Mouse (Mus musculus) thymus, adult 18-20 months (tissue): ENCODE results near the gene Zcchc17.

ENCODE experiments used
- DNase-seq, 2 experiments: peaks; one replicate each; pipeline ENCODE4 v3.0.0; 2022; ENCODE audit warnings: mixed read lengths in 2 of 2

Zcchc17 gene

DNA sequence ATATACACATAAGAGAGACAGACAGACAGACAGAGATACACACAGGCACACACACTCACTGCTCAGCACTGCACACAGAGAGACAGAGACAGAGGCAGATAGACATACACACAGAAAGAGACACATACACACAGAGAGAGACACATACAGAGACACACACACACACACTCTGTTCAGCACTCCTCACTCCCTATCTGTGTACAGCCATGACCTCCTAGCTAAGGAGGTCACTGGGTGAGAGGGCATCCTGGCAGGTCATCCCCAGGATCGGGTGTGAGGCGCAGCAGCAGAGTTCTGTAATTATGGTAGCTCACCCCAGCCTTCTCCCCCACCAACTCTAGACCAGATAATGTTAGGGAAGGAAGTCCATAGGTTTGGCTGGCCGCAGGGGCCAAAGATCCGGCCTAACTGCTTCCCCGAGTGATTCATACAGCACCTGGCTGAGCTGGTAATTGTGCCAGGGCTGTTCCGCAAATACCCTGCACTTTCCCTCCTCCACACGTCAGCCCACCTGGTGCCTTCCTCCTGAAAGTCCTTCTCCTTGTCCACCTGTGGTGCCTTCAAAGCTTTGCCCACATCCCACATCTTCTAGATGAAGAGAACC lies 83.1 kb downstream of the Zcchc17 start:
- DNase-seq: no peak

DNA sequence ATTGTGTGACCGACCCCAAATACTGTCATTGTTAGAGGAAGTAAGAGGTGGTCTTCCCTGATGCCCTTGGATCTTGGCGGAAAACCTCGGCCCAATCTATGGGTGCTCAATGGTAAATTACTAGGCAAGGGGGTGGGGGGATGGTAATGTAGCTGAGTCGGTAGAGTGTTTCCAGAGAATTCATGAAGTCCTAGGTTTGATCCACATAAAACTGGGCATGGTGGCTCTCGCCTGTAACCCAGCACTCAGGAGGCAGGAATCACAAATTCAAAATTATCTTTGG lies 84.0 kb downstream of the Zcchc17 start:
- DNase-seq: no peak

DNA sequence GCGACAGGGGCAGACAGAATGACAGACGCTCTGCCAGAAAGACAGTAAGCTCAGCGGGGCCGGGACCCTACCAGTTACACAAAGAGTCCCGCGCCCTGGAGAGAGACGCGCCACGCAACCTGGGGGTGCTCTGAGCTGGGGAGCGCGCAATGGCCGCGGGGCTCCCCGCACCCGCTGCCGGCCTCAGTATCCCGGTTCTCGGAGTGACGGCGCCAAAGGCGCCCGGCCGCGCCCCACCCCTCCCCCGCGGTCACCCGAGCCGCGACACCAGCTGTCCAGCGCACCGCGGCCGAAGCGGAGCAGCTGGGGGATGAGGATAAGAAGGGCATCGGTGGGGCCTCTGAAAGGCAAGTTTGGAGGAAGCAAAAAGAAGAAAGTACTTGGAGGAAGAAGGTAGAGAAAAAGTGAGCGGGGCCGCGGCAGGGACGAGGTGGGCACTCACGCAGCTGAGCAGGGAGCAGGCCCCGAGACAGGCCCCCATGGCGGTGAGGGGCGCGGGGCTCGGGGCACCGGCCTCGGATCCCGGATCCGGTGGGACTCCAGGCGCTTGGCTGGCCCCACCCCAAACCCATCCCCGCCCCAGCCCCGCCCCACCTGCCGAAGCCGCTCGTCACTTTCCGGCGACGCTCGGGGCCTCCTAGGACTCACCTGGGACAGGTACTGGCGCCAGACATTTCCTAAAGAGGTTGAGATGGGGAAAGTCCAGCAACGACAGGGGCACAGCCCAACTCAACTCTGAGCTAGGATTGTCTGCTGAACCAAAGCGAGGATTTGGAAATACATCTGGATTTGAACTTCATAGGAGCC lies 84.5 kb downstream of the Zcchc17 start:
- no peak for DNase-seq

DNA sequence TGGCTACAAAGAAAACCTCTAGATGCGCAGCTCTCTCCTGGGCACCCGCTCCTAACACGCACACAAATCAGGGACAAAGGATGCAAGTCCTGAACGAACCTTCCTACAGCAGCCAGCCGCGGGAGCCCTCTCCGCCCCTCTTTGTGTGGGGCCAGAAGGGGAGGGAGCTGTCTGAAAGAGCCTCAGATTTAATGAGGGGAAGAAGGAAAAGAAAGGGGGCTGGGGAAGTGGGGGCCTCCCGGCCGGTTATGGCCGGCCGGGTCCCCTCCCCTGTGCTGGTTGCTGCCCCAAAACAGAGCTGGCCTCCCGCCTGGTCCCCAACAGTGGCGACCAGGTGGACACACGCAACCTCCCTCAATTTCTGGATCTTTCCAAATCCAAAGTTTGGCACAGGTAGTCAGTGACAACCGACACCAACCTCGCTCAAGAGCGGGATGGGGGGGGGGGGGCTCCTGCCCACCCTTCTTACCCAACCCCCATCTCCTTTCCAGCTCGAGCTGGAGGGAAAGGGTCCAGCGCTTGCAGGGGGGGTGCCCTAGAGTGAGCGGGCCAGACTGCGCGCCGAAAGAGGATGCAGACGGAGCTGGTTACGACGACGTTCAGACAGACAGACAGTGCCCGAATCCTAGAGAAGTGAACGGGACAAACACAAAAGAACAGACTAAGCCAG lies 85.3 kb downstream of the Zcchc17 start:
- DNase-seq: no peak

DNA sequence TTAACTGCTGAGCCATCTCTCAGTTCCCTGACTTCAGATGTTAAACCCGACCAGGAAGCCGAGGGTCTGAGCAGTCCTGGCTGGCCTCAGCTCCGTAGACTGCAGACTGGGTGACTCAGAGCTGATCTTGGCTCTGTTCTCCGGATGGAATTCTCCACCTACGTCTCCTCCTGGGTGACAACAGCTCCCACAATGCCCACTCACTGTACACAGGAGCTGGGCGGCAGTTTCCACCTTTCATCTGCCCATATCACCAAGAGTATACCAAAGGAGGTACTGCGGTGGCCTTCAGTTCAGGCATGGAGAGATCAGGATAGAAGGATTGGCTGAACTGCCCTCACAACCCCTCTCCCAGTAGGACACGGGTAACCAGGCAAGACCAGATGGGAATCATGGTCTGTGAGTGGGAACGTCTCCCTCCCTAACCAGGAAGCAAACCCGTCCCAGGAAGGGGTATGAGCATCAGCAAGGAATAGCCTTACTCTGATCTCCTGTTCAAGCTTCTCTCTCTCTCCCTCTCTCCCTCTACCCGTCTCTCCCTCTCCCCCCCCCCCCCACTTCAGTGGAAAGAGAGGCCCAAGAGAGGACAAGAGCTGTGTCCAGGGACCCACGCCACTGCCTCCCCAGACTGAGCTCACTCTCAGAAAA lies 85.9 kb downstream of the Zcchc17 start:
- no peak for DNase-seq

DNA sequence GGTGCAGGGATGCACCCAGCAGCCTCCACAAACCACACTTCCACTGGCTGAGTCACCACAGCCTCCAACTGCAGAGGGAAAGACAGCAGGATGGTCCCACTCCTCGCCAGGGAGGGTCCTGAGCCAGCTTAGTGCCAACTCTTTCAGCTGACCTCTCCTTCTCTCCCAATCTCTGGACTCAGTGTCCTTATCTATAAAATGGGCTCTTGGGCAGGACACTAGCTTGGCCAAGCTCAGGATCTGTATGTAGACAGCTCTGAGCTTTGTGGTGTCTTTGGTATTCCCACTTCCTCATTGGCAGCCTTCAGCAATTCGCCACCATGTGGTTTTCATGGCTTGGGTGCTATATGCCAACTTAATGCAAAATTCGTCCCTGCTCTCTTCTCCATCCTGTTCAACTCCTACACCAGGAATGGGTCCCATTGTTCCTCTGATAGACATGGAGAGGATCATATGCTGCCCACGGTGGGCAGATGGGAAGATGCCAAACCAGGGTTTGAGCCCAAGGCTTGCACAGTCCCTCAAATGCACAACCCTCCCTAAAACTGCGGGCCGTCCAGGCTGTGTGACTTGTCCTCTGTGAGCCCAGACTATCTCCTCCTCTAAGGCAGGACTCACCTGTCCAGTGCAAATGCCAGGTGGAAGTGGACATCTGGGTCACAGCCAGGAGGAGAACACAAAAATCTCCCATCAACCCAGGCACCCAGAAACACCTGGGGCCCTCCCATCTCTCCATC lies 89.0 kb downstream of the Zcchc17 start:
- no peak for DNase-seq

DNA sequence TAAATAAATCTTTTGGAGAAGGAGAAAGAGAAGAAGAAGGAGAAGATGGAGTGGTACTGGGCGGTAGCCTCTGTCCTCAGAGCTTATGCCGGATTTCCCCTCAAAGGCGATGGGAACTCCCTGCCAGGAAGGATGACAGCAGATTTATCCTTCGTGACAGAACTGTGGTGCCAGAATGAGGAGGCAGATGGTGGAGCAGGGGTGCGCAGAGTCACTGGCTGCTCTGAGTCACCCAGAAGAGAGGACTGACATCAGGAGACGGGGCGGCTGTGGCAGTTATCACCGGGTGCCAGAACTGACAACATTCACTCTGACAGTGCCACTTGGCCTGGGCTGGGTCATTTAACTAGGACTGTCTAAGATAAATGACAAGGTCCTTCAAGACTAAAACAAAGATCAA lies 89.7 kb downstream of the Zcchc17 start:
- no peak for DNase-seq

DNA sequence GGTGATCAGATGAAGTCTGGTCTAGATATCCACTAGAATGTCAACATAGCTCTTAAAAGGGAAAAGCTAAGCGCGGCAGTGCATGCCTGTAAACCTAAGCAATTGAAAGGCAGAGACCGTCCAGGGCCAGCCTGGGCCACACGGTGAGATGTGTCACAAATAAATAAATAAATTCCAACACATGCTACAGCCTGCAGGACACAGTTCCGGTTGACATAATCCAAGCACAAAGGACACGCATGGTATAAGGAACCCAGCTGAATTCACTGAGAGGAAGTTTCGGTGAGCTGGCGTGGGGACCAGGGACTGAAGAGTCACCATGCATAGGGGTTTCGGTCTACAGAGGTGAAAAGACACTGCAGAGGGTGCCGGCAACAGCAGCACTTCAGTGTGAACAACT lies 91.0 kb downstream of the Zcchc17 start:
- DNase-seq: no peak

DNA sequence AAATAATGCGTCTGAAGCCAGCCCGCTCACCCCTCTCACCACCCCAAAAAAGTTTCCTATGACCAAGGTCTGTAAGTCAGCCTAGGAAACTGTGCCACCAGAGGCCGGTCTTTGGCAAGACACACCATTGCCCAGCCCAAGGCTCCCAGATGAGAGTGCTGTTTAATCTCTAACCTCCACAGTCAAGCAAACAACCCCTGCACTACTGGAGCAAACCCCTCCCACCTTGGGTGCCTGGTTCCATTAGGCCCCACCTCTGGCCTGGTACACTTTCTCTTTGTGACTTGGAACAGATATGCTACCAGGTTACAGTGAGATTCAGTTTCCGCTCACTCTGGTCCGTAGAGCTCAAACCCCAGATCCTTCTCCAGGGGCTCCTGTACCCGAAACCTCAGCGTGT lies 92.7 kb downstream of the Zcchc17 start:
- no peak for DNase-seq

DNA sequence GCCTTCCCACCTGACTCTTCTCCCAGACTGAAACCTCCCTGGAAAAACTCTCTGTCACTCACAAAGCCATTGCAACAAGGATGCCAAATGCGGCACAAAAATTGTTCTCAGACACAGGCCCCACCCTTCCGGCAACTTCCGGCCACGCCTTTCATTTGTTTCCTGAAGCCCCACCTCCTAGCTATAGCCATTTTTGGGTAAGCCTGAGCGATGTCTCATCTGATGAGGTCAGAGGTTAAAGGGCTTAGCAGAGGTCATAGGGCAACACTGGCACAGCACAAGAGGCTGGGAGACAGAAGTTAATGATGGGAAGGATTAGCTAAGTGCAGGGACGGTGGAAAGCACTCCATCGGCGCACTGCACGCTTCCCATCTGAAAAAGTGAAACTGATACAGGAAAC lies 93.1 kb downstream of the Zcchc17 start:
- no peak for DNase-seq
